Mouse (Mus musculus): ENCODE data around the gene Gfer. TPM values are rescaled to one million over a fixed set of nuclear protein-coding genes. Genes with fewer than 3 reads are reported as not detected.
A peak's percentile ranks its signal among the peaks of the same experiment; 100 is the strongest.

Gfer gene
- total and polyA plus RNA-seq, 3 experiments, result 83.0 to 86.8 TPM; not detected in 1

GRCm38 (mm10) chr17:24669545-24670245 is 26.3 kb downstream of the Gfer start, which contains the start of gene Zfp598:
Gene Zfp598, plus strand, starts transcription at chr17:24669687.
- Histone ChIP-seq H3K4me3 (ENCODE audit: control insufficient read depth in 1 of 2, insufficient read depth in 1 of 2, low read depth in 2 of 2, low read length in 2 of 2) (peak within 1 kb of the TSS; percentile 90 to 99), H3K9me3 (replicated peaks; ENCODE audit: insufficient read depth, low read length) (no peaks in the 10 kb centered on the region), H3K27me3 (ENCODE audit: control insufficient read depth in 1 of 2, insufficient read depth in 2 of 2, low read length in 2 of 2) (peaks cover 0 to 2% of the 10 kb centered on the region in 2 experiments; a peak in 1 of 4 replicates), H3K4me1 (ENCODE audit: control insufficient read depth in 1 of 2, insufficient read depth in 2 of 2, low read length in 2 of 2) (peaks cover 0 to 26% of the 10 kb centered on the region in 2 experiments; a peak in 3 of 4 replicates), H3K79me2 (ENCODE audit: control insufficient read depth, insufficient read depth, low read length, poor library complexity) (peaks cover 46% of the 10 kb centered on the region), H3K9ac (ENCODE audit: control insufficient read depth, low read depth, low read length, poor library complexity, severe bottlenecking) (peak within 1 kb of the TSS; percentile 86), H3K36me3 (ENCODE audit: control insufficient read depth in 1 of 2, insufficient read depth in 2 of 2, low read length in 2 of 2) (peaks cover 0 to 14% of the 10 kb centered on the region in 2 experiments; a peak in 2 of 4 replicates), H3K27ac (ENCODE audit: control insufficient read depth, low read depth, low read length) (peak within 1 kb of the TSS; percentile 84)
- peak; percentile 94 for DNase-seq (ENCODE audit: low read depth, low spot score)
- TF ChIP-seq POLR2A (IDR thresholded peaks at IDR 0.05; ENCODE audit: control insufficient read depth in 1 of 2, insufficient read depth in 1 of 2, low read depth in 1 of 2, low read length in 2 of 2, poor library complexity in 1 of 2), result peak; percentile 93 to 96; a peak in 3 of 4 replicates
- no peak; the same call in 1 of the 2 replicates for TF ChIP-seq KAT2A (conservative IDR thresholded peaks at IDR 0.05; ENCODE audit: low read depth, low read length)
- 0 out of 2 replicates have a peak, but pooled peaks have one; percentile 27 for TF ChIP-seq POLR2AphosphoS5 (IDR thresholded peaks at IDR 0.05; ENCODE audit: borderline replicate concordance, low read depth, low read length)
- TF ChIP-seq MAZ (IDR thresholded peaks at IDR 0.05; ENCODE audit: low read depth, low read length), result no peak; the same call in 1 of the 2 replicates
- no peak for TF ChIP-seq ZNF384 (IDR thresholded peaks at IDR 0.05; ENCODE audit: low read depth, low read length)
- peak; percentile 47; the same call in 1 of the 2 replicates for TF ChIP-seq NRF1 (IDR thresholded peaks at IDR 0.05; ENCODE audit: insufficient read depth, low read depth, low read length, poor library complexity, severe bottlenecking)
- TF ChIP-seq MAX (IDR thresholded peaks at IDR 0.05; ENCODE audit: low read length), result peak; percentile 30; the same call in 1 of the 2 replicates
- peak; percentile 92 for TF ChIP-seq HCFC1 (IDR thresholded peaks at IDR 0.05; ENCODE audit: low read depth, low read length)
- peak; percentile 93 for TF ChIP-seq NELFE (IDR thresholded peaks at IDR 0.05; ENCODE audit: low read depth, low read length)
- no peak for TF ChIP-seq CHD1 (IDR thresholded peaks at IDR 0.05; ENCODE audit: low read depth, low read length)
- TF ChIP-seq POLR2AphosphoS2 (IDR thresholded peaks at IDR 0.05; ENCODE audit: low read length), result peak; percentile 87; the same call in 1 of the 2 replicates
- TF ChIP-seq ELF1 (IDR thresholded peaks at IDR 0.05; ENCODE audit: low read depth, low read length), result peak; percentile 98
- TF ChIP-seq USF2 (IDR thresholded peaks at IDR 0.05; ENCODE audit: borderline replicate concordance in 1 of 2, insufficient read depth in 1 of 2, low read depth in 1 of 2, low read length in 2 of 2), result no peak
- no peak for TF ChIP-seq TAL1 (IDR thresholded peaks at IDR 0.05; ENCODE audit: low read length)
- TF ChIP-seq TCF12 (IDR thresholded peaks at IDR 0.05; ENCODE audit: low read depth, low read length), result peak; percentile 68
- no peak for TF ChIP-seq GABPA (IDR thresholded peaks at IDR 0.05; ENCODE audit: low read depth, low read length)
- TF ChIP-seq MXI1 (IDR thresholded peaks at IDR 0.05; ENCODE audit: low read depth, low read length), result peak; percentile 80
- peak; percentile 62 for TF ChIP-seq MYB (IDR thresholded peaks at IDR 0.05; ENCODE audit: low read depth, low read length)
- TF ChIP-seq CTCF (IDR thresholded peaks at IDR 0.05 in 2 of 3, conservative IDR thresholded peaks at IDR 0.05 in 1 of 3; ENCODE audit: control insufficient read depth in 1 of 3, insufficient read depth in 1 of 3, low read depth in 2 of 3, low read length in 3 of 3, poor library complexity in 1 of 3, severe bottlenecking in 1 of 3), result 0 out of 6 replicates have a peak, but pooled peaks of 1 of the 3 experiments have one; percentile 5
- no peak for TF ChIP-seq ZC3H11A (IDR thresholded peaks at IDR 0.05; ENCODE audit: low read depth, low read length)
- no peak for TF ChIP-seq GATA1 (IDR thresholded peaks at IDR 0.05; ENCODE audit: low read depth, low read length)
- TF ChIP-seq SIN3A (IDR thresholded peaks at IDR 0.05; ENCODE audit: low read length), result peak; percentile 90
- peak; percentile 92 for TF ChIP-seq TBP (IDR thresholded peaks at IDR 0.05; ENCODE audit: low read depth, low read length)

Measured in MEL (cell line).